Mouse (Mus musculus) olfactory bulb, adult 2 months (tissue): ENCODE data around the gene 4930407I10Rik. TPM values are rescaled to one million over a fixed set of nuclear protein-coding genes. Genes with fewer than 3 reads are reported as not detected.

Experiments
- H3K27ac ChIP-seq: fragments of 200-500 bp; 2 replicates; pipeline ENCODE4 v1.5.1; 2012; ENCODE audit warnings: low read depth, low read length; ENCODE audit not compliant: insufficient read depth
- H3K4me1 ChIP-seq: fragments of 200-500 bp; 2 replicates; pipeline ENCODE4 v1.6.1; 2012; ENCODE audit warnings: low read length; ENCODE audit not compliant: control insufficient read depth, insufficient read depth
- H3K4me3 ChIP-seq: fragments of 200-500 bp; 2 replicates; pipeline ENCODE4 v1.5.1; 2012; ENCODE audit warnings: mild to moderate bottlenecking, low read depth, low read length, moderate library complexity; ENCODE audit not compliant: insufficient read depth
- CTCF ChIP-seq: fragments of 200-500 bp; IDR thresholded peaks from 2 replicates; pipeline ENCODE4 v1.5.1; 2012; ENCODE audit warnings: low read depth, mild to moderate bottlenecking, low read length, moderate library complexity; ENCODE audit not compliant: insufficient read depth
- POLR2A ChIP-seq: fragments of 200-500 bp; IDR thresholded peaks from 2 replicates; pipeline ENCODE4 v1.6.1; 2012; ENCODE audit warnings: mild to moderate bottlenecking, low read depth, low read length, moderate library complexity; ENCODE audit not compliant: insufficient read depth
- WGBS: fragments of 180-500 bp; shearing (Covaris S2); methylation state at CpG from one replicate; pipeline ENCODE4 v1.1.7; 2018; 5-methylcytosine and 5-hydroxymethylcytosine counted together
- polyA plus RNA-seq: library from polyadenylated mRNA; stranded (reverse); fragments of >200 nt; gene quantifications from 2 replicates; pipeline ENCODE4 v1.2.4, GENCODE M21; 2012; ENCODE audit warnings: low replicate concordance; ENCODE audit not compliant: missing spikeins, insufficient read depth, insufficient read length

The 4930407I10Rik gene
- polyA plus RNA-seq, 1 experiment = not detected

DNA sequence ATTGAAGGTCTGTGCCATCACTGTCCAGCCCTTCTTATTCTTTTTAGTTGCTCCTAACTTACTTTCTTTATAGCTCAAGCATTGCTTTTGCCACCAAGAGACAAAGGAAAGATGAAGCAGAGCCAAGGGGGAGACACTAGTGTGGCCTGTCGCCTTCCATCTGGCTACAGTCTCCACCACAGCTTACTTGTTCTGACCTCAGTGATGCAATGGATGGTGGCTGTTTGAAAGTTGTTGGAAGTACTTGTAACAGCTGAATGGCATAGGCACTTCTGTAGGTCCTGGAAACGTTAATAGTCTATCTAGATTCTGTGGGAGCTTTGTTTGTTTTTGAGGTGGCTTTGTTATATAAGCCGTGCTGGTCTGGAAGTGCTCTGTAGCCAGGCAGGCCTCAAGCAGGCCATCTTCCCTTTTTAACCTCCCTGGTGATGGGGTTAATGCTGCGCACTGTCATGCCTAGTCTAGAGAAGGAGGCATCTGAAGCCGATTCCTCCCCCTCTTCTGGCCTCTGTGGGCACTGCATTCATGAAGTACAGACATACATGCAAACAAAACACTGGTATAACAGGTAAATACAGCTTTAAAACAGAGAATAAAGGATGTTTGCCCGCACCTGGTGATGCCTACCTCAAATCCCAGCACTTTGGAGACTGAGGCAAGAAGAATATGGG, 34.9 kb upstream of the 4930407I10Rik start:
- no peak for TF ChIP-seq POLR2A
- no peak for TF ChIP-seq CTCF
- H3K27ac ChIP-seq = no peak overlapping the region
- WGBS = 87% methylated on average over 6 of the region's 6 CpGs
- no peaks in the 10 kb centered on the region for H3K4me1 ChIP-seq
- H3K4me3 ChIP-seq = no peak overlapping the region

DNA sequence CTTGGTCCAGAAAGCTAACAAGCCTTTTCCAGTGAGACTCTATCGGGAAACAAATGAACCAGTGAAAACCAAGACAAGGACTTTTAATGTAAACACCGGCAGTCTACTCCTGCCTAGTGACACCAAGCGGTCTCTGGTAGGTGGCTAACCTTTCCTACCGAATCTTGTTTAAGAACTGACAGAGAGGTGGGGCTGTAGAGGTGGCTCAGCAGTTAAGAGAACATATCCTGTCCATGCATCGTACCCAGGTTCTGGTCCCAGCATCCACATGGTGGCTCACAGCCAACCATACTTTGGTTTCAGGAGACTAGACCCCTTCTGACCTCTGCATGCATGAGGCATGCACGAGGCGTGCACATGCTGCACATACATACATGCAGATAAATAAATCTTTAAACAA, 31.7 kb upstream of the 4930407I10Rik start:
- H3K27ac ChIP-seq = no peak overlapping the region
- TF ChIP-seq CTCF = no peak
- no peak for TF ChIP-seq POLR2A
- whole genome bisulfite sequencing = 93% methylated on average over 7 of the region's 7 CpGs
- H3K4me1 ChIP-seq = no peaks in the 10 kb centered on the region
- no peak overlapping the region for H3K4me3 ChIP-seq

DNA sequence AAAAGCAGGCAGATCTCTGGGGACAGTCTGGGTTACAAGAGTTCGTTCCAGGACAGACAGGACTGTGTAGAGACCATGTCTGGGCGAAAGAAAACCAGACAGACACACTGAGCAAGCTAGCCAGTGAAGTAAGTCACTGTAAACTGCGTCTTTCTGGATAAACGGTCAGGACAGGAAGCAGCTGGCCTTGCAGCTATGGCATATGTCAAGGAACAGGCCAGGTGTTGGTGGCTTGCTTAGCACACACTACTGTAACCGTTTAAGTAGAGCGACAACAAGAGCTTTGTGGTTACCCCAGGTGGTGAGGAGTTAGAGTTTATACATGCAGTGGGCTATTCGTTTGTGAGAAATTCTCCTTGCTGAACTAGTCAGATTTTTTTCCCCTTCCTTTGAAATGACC, 31.2 kb upstream of the 4930407I10Rik start:
- TF ChIP-seq CTCF = no peak
- no peak for TF ChIP-seq POLR2A
- 92% methylated on average over 7 of the region's 7 CpGs for WGBS
- Histone ChIP-seq H3K4me1 (no peaks in the 10 kb centered on the region), H3K4me3 (no peak overlapping the region), H3K27ac (no peak overlapping the region)

DNA sequence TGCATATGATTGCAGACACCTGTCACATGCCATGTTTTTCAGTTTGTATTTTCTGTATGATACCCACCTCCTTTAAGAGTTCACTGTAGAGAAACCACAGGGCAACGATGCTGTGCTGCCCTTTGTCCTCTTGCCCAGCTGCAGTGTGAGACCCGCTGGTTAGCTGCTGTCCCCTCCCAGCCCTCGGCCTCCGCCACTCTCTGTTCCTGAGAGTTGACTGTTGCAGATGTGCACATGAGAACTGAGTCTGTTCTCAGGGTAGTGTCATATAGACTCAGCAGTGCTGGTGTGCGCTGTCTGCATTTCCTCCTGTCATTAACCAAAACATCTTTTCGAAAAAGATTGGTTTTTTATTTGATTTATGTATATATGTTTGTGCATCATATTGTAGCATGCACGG, 26.6 kb upstream of the 4930407I10Rik start:
- TF ChIP-seq CTCF = no peak
- TF ChIP-seq POLR2A = no peak
- 86% methylated on average over 7 of the region's 7 CpGs for WGBS
- no peak overlapping the region for H3K27ac ChIP-seq
- H3K4me1 ChIP-seq = no peaks in the 10 kb centered on the region
- no peak overlapping the region for H3K4me3 ChIP-seq

DNA sequence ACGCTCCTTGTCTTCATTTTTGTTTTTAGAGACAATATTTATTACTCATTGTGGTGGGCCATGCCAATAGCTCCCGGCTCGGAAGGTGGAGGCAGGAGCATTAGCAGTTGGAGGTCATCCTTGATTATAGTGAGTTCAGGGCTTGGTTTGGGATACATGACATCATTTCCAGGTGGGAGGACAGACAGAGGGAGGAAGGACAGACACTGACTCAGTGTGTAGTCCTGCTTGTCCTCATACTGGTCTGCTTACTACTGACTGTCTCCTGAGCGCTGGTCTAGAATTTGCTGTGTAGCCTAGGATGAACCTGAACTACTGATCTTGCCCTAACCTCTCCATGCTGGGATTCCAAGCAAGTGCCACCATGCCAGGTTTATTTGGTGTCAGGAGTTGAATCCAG, 25.2 kb upstream of the 4930407I10Rik start, which contains the start of gene Desi1:
Gene Desi1 (minus strand): TSS at position 101 of the 400 bp plus-strand sequence.
- TF ChIP-seq POLR2A (no peak), CTCF (no peak)
- no peak within 1 kb of the TSS for H3K4me3 ChIP-seq
- no peaks in the 10 kb centered on the region for H3K4me1 ChIP-seq
- H3K27ac ChIP-seq = no peak within 1 kb of the TSS
- WGBS = 92% methylated on average over 4 of the region's 4 CpGs

DNA sequence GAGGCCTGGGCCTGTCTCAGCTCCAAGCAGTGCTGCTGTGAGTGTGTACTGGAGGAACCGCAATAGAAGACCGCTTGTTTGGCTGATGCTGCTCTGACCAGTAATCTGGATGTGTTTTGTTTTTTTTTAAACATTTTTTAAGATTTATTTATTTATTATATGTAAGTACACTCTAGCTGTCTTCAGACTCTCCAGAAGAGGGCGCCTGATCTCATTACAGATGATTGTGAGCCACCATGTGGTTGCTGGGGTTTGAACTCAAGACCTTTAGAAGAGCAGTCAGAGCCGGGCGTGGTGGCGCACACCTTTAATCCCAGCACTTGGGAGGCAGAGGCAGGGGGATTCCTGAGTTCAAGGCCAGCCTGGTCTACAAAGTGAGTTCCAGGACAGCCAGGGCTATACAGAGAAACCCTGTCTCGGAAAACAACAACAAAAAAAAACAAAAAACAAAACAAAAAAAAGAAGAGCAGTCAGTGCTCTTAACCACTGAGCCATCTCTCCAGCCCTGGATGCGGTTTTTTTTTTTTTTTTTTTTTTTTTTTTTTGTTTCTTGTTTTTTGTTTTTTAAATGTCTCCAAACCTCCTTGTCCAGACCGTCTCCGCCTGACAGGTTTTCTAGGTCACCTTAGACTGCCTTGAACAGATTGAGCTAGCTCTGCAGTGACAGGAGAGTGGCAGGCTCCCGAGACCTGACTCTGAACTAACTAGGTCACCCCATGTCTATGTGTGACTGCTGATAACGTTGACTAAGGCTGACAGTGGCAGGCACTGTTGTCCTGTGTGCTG, 22.9 kb upstream of the 4930407I10Rik start:
- WGBS = 78% methylated on average over 12 of the region's 12 CpGs
- Histone ChIP-seq H3K4me3 (no peak overlapping the region), H3K4me1 (no peaks in the 10 kb centered on the region), H3K27ac (no peak overlapping the region)
- TF ChIP-seq CTCF (no peak), POLR2A (no peak)

DNA sequence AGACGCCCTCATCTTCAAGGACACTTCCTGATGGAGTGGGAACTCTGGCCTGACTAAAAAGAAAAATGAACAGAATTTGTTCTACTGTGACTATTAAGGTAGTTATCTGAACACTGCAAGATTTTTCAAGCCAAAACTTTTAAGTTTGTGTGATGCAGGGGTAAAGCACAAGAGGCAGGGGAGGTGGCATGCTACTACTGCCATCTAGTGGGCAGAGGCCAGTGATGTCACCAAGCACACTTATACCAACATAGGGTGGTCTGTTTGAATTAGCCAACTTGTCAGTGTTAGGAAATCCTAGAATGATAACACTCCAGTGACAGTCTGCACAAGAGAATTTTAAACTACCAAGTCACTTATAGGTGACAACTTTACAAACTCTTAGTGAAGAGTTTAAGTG, 18.3 kb upstream of the 4930407I10Rik start:
- H3K4me3 ChIP-seq = no peak overlapping the region
- 0 out of 2 replicates have a peak, but pooled peaks cover 2% of the 10 kb centered on the region for H3K4me1 ChIP-seq
- no peak overlapping the region for H3K27ac ChIP-seq
- WGBS = 92% methylated on average over 1 of the region's 1 CpGs
- TF ChIP-seq POLR2A = no peak
- TF ChIP-seq CTCF = no peak

DNA sequence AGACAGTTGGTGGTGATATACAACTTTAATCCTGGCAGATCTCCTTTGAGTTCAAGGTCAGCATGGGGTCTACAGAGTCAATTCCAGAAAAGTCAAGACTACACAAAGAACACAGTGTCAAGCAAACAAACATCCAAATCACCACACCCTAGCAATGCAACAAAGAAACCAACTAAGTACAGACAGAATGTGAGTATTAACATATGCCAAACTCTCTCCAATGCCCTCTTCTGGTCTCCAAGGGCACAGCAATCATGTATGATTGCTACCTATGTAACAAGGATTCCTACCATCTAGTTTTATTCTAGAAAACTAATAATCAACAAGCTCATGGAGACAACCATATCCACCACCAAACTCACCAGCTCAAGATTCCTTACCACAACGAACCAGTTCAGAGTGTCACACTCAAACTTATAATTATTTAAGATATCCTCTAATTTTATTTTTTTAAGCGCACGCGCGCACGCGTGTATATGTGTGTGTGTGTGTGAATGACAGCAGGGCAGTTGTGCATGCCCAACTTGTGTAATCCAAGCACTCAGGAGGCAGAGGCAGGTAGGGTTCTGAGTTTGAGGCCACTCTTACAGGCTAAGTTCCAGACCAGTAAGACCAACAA, 14.7 kb upstream of the 4930407I10Rik start:
- no peak overlapping the region for H3K4me3 ChIP-seq
- H3K4me1 ChIP-seq = peaks cover 8% of the 10 kb centered on the region
- 85% methylated on average over 7 of the region's 7 CpGs for WGBS
- TF ChIP-seq POLR2A = no peak
- TF ChIP-seq CTCF = no peak
- H3K27ac ChIP-seq = no peak overlapping the region
